In the genomic region with DNA sequence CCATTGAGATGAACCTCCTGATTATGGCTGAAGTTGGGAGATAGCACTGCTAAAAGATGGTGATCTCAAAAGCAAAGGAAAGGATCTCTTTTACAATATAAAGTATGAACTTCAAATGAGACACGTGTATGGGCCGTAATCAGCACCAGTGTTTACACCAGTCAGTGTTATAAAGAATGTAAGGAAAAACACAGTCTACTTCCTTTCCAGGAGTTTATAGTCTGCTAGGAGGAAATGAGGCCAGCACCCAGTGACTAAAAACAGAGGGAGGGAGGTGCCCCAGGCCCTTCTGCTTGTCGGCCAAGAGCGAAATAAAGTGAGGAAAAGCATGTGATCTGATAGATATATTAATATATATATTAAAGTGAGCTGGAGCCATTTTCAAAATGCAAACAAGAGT, we compare ENCODE assay signal across 14 mouse cellular contexts.
"Had no signal": no experiment of that assay in that cellular context is flagged by ENCODE, and none has a peak within 500 bp of the region (broad histone marks: within the 10 kb centered on the region; RNA-seq: fewer than 3 reads in every experiment).

No protein-coding gene starts in this region.

- H3K4me3 ChIP-seq: left cerebral cortex, adult 2 months; liver, embryonic 13.5 days; megakaryocyte, embryonic 14.5 days; midbrain, embryonic 10.5 days; midbrain, embryonic 13.5 days had no signal

- H3K36me3 ChIP-seq: liver, embryonic 13.5 days; midbrain, embryonic 10.5 days; midbrain, embryonic 13.5 days had no signal

- H3K4me1 ChIP-seq: midbrain, embryonic 10.5 days; midbrain, embryonic 13.5 days had no signal

- H3K9me3 ChIP-seq: liver, embryonic 13.5 days; midbrain, embryonic 10.5 days; midbrain, embryonic 13.5 days had no signal

- H3K4me2 ChIP-seq: liver, embryonic 13.5 days; midbrain, embryonic 13.5 days had no signal

- ATAC-seq: inflammation-experienced regulatory T-cells, adult 6 months; midbrain, embryonic 13.5 days had no signal

- H3K9ac ChIP-seq: liver, embryonic 13.5 days; midbrain, embryonic 13.5 days had no signal

- H3K27ac ChIP-seq: left cerebral cortex, adult 2 months; liver, embryonic 13.5 days; midbrain, embryonic 10.5 days; midbrain, embryonic 13.5 days had no signal

- H3K27me3 ChIP-seq: liver, embryonic 13.5 days; megakaryocyte, embryonic 14.5 days; midbrain, embryonic 13.5 days had no signal

- DNase-seq: kidney, adult 11 months; kidney, adult 8-10 months; kidney, postnatal 25 days; layer of hippocampus, postnatal 36 days; liver, embryonic 13.5 days; lung, postnatal 10 days; thymus, adult 2 months; thymus, postnatal 14 days; thymus, postnatal 4 days had no signal
